Mouse (Mus musculus) heart, adult 2 months (tissue): ENCODE measurements around the gene Ppp1r13l. TPM values are rescaled to one million over a fixed set of nuclear protein-coding genes. Genes with fewer than 3 reads are reported as not detected.

Experiments used
- DNase-seq, 2 experiments: peaks; one replicate each; pipeline ENCODE4 v3.0.0; 2021
- H3K27ac ChIP-seq: fragments of 200-600 bp; 2 replicates; pipeline ENCODE4 v1.8.1; 2022
- H3K27me3 ChIP-seq: fragments of 200-500 bp; 2 replicates; pipeline ENCODE4 v1.6.1; 2012; ENCODE audit warnings: mild to moderate bottlenecking, low read length, inconsistent platforms, mixed read lengths; ENCODE audit not compliant: control insufficient read depth, insufficient read depth
- H3K36me3 ChIP-seq: fragments of 200-500 bp; 2 replicates; pipeline ENCODE4 v1.6.1; 2012; ENCODE audit warnings: low read length, inconsistent platforms; ENCODE audit not compliant: control insufficient read depth, insufficient read depth
- H3K4me1 ChIP-seq: fragments of 200-500 bp; 2 replicates; pipeline ENCODE4 v1.6.1; 2011; ENCODE audit warnings: low read length; ENCODE audit not compliant: control insufficient read depth, insufficient read depth
- H3K4me3 ChIP-seq: fragments of 200-600 bp; 2 replicates; pipeline ENCODE4 v1.8.1; 2022
- H3K79me2 ChIP-seq: fragments of 200-500 bp; replicated peaks from 2 replicates; pipeline ENCODE4 v1.6.1; 2012; ENCODE audit warnings: mild to moderate bottlenecking, inconsistent platforms, low read length, moderate library complexity, mixed read lengths; ENCODE audit not compliant: control insufficient read depth, insufficient read depth
- H3K9ac ChIP-seq: fragments of 200-500 bp; 2 replicates; pipeline ENCODE4 v1.6.1; 2012; ENCODE audit warnings: low read depth, mild to moderate bottlenecking, control low read depth, inconsistent platforms, low read length, mixed read lengths
- CTCF ChIP-seq: fragments of 200-600 bp; IDR thresholded peaks from 2 replicates; pipeline ENCODE4 v1.8.1; 2022; ENCODE audit warnings: antibody characterized with exemption, mild to moderate bottlenecking, moderate library complexity
- EP300 ChIP-seq: fragments of 200-500 bp; IDR thresholded peaks from 2 replicates; pipeline ENCODE4 v1.6.1; 2011; ENCODE audit warnings: low read depth, low read length, control low read depth; ENCODE audit not compliant: insufficient read depth
- POLR2A ChIP-seq: fragments of 200-500 bp; IDR thresholded peaks from 2 replicates; pipeline ENCODE4 v1.6.1; 2011; ENCODE audit warnings: mild to moderate bottlenecking, low read depth, low read length, control low read depth; ENCODE audit not compliant: insufficient read depth
- WGBS: fragments of 180-500 bp; shearing (Covaris S2); methylation state at CpG from one replicate; pipeline ENCODE4 v1.1.7; 2018; 5-methylcytosine and 5-hydroxymethylcytosine counted together
- intact Hi-C: fragments of 180-260 bp; cut with DNase I; formaldehyde crosslinking; loops from one replicate; pipeline ENCODE4 v1.15.1; 2025
- polyA plus RNA-seq: library from polyadenylated mRNA; depleted of rRNA; stranded (reverse); fragments of >200 nt; gene quantifications from 2 replicates; pipeline ENCODE4 v1.2.3, GENCODE M21; 2012
- total RNA-seq, 2 experiments: library from RNA; stranded (reverse); gene quantifications; 2 replicates each; pipeline ENCODE4 v1.2.3; 2021

Ppp1r13l gene
- total and polyA plus RNA-seq, 3 experiments, result 30.1 to 45.1 (median 43.9) TPM

DNA sequence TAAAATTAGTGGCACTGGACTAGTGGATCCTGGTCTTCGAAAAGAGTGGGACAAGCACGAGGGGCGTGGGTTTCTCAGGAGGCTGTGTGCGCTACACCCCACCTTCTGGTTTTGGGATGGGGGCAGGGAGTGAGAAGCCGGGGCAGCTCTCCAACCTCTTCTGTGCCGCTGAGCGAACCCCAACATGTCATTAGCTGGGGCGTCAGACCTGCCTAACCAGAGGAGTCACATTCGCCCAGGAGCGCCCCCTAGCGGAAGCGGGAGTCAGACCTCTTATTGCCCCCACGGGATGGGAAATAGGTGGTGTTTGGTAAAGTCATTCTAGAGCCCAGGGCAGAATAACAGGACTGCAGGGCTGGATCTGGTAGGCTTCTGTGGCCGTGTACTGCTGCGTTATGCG lies 2.2 kb downstream of the Ppp1r13l start:
- intact Hi-C loops, result loop anchor here (2.0 to 5.0 kb wide), 3 partner anchors 17 to 134 kb away; partner anchors contain the start of genes Ercc1 and Opa3
- Histone ChIP-seq H3K79me2 (no peaks in the 10 kb centered on the region), H3K4me3 (peak overlapping the region; percentile 77), H3K9ac (peak overlapping the region; percentile 85), H3K4me1 (peaks cover 12% of the 10 kb centered on the region), H3K36me3 (no peaks in the 10 kb centered on the region; the same call in 1 of the 2 replicates), H3K27me3 (no peaks in the 10 kb centered on the region), H3K27ac (peak overlapping the region; percentile 93)
- peak; percentile 84 to 89 for DNase-seq
- no peak for TF ChIP-seq EP300
- peak; percentile 96; the same call in 1 of the 2 replicates for TF ChIP-seq CTCF
- 5% methylated on average over 16 of the region's 16 CpGs for WGBS

DNA sequence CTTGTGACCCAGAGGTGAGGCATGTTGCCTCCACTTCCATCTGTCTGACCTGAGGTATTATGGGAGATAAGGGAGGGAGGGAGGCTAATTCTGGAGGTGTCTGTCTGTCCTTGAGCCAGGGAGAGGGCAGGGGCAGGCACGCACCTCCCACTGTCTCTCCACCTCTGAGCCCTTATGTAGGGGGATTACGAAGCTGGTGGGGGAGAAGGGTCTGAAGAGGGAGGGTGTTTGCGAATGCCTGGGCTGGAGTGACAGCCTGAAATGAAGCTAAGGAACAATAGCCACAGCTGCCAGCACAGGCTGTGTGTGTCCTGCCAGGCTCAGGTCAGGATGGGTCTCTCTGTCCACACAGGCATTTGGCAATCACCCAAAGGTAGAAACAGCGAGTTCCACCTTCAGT lies 2.7 kb downstream of the Ppp1r13l start:
- Histone ChIP-seq H3K27me3 (no peaks in the 10 kb centered on the region), H3K4me3 (peak overlapping the region; percentile 77), H3K36me3 (no peaks in the 10 kb centered on the region; the same call in 1 of the 2 replicates), H3K79me2 (no peaks in the 10 kb centered on the region), H3K27ac (peak overlapping the region; percentile 93), H3K9ac (peak overlapping the region; percentile 85), H3K4me1 (peaks cover 12% of the 10 kb centered on the region)
- DNase-seq, result peak; percentile 53 to 67
- intact Hi-C loops, result loop anchor here (5.0 kb wide), 2 partner anchors 65 to 135 kb away; partner anchors contain the start of gene Opa3
- peak; percentile 74 for TF ChIP-seq EP300
- no peak for TF ChIP-seq CTCF
- TF ChIP-seq POLR2A, result peak; percentile 37; the same call in 1 of the 2 replicates
- 30% methylated on average over 4 of the region's 4 CpGs for WGBS

DNA sequence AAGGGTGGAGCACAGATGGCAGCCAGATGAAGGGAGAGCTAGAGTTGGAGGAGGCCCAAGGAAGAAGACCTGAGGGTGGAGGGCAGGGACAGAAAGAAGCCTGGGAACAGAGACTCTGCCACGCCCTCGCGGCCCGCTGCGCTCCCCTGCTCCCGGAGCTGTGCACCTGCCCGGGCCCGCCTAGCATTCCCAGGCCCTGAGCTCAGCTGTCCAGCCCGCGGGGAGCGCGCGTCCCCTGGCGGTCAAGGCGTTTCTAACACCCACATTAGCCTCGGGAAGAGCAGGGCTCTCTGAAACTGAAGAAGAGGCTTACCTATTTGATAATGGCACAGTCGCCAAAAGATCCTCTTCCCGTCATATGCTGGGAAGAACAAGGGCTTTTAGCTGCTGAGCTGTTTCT lies 4.3 kb downstream of the Ppp1r13l start:
- Histone ChIP-seq H3K27me3 (no peaks in the 10 kb centered on the region), H3K79me2 (0 out of 2 replicates have a peak, but pooled peaks cover 2% of the 10 kb centered on the region), H3K27ac (peak overlapping the region; percentile 93), H3K4me1 (peaks cover 11% of the 10 kb centered on the region), H3K9ac (no peak overlapping the region), H3K36me3 (no peaks in the 10 kb centered on the region; the same call in 1 of the 2 replicates), H3K4me3 (peak overlapping the region; percentile 20; the same call in 1 of the 2 replicates)
- intact Hi-C loops, result loop anchor here (5.0 kb wide), 2 partner anchors 67 to 137 kb away; partner anchors contain the start of gene Opa3
- TF ChIP-seq EP300 (peak; percentile 84; the same call in 1 of the 2 replicates), POLR2A (no peak)
- WGBS, result 5% methylated on average over 18 of the region's 18 CpGs
- DNase-seq, result peak; percentile 84 to 88

DNA sequence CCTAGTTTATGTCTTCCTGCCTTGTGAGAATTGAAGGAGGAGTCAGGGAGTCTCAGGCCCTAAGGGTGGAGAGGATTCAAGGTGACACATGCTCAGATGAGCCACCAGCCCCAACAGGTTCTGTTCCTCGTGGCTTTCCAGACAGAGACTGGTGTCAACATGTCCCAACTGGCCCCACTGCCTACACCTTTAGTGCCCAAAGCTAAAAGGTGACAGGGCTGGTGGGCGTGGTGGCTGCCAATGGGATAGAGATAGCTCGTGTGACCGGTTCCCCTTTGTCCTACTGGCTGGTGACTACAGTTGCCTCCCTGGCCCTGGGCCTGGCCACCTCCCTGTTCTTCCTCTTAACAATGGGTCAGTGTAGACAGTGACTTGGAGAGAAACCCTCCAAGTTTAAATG lies 5.8 kb downstream of the Ppp1r13l start:
- no peak overlapping the region for H3K9ac ChIP-seq
- no peak for DNase-seq
- H3K4me3 ChIP-seq, result no peak overlapping the region
- H3K4me1 ChIP-seq, result peaks cover 11% of the 10 kb centered on the region
- no peaks in the 10 kb centered on the region for H3K27me3 ChIP-seq
- H3K36me3 ChIP-seq, result no peaks in the 10 kb centered on the region; the same call in 1 of the 2 replicates
- H3K27ac ChIP-seq, result no peak overlapping the region; the same call in 1 of the 2 replicates
- 0 out of 2 replicates have a peak, but pooled peaks cover 2% of the 10 kb centered on the region for H3K79me2 ChIP-seq
- intact Hi-C loops, result no loop called here
- 42% methylated on average over 4 of the region's 4 CpGs for WGBS
- no peak for TF ChIP-seq CTCF
- TF ChIP-seq POLR2A, result no peak
- no peak for TF ChIP-seq EP300

DNA sequence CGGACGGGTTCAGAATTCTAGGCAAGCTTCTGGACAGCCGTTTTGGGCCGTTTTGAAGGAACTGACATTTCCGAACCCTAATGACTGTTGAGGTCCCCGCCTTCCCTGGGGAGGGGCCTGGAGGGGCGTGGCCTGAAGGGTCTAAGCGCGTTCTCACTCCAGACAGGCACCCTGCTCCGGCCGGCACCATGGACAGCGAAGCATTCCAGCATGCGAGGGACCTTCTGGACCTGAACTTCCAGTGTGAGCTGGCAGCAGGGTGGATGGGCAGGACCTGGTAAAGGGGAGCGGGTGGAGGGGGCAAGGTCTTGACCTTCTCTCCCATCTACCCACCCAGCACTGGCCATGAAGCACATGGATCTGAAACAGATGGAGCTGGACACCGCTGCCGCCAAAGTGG lies 8.8 kb downstream of the Ppp1r13l start:
- Histone ChIP-seq H3K27ac (no peak overlapping the region), H3K4me1 (peaks cover 5% of the 10 kb centered on the region), H3K27me3 (no peaks in the 10 kb centered on the region), H3K79me2 (peaks cover 2% of the 10 kb centered on the region; the same call in 1 of the 2 replicates), H3K36me3 (no peaks in the 10 kb centered on the region), H3K9ac (no peak overlapping the region), H3K4me3 (no peak overlapping the region)
- WGBS, result 26% methylated on average over 16 of the region's 16 CpGs
- intact Hi-C loops, result no loop called here
- TF ChIP-seq EP300 (no peak), POLR2A (no peak), CTCF (no peak)
- no peak for DNase-seq

DNA sequence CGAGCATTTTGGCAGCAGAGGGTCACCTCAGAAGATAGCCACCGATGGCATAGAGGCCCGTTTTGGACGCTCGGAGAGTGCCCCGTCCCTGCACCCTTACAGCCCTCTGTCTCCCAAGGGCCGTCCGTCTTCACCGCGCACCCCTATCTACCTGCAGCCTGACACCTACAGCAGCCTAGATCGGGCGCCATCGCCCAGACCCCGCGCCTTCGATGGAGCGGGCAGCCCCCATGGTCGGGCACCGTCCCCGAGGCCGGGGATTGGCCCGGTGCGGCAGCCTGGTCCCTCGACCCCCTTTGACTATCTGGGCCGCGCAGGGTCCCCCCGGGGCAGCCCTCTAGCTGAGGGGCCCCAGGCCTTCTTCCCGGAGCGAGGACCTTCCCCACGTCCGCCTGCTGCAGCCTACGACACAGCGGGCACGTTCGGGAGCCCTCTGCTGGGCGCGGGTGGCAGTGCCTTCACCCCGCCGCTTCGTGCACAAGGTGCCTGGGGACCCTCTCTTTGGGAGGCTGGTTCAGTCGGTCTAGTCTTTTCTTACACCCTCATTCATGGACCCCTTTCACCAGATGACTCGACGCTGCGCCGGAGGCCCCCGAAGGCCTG lies 10.4 kb downstream of the Ppp1r13l start:
- H3K27me3 ChIP-seq, result no peaks in the 10 kb centered on the region
- H3K36me3 ChIP-seq, result no peaks in the 10 kb centered on the region
- no peak overlapping the region for H3K27ac ChIP-seq
- H3K4me1 ChIP-seq, result peaks cover 3% of the 10 kb centered on the region
- intact Hi-C loops, result no loop called here
- 23% methylated on average over 46 of the region's 46 CpGs for WGBS
- DNase-seq, result peak; percentile 53 to 77
- peak overlapping the region; percentile 33 for H3K4me3 ChIP-seq
- H3K79me2 ChIP-seq, result peaks cover 2% of the 10 kb centered on the region; the same call in 1 of the 2 replicates
- TF ChIP-seq EP300, result no peak
- TF ChIP-seq CTCF, result peak; percentile 92
- TF ChIP-seq POLR2A, result no peak
- H3K9ac ChIP-seq, result 0 out of 2 replicates have a peak overlapping the region, but pooled peaks have one; percentile 9
